Mouse (Mus musculus) hindbrain, embryonic 14.5 days (tissue): ENCODE results near the gene Lnpep. TPM values are rescaled to one million over a fixed set of nuclear protein-coding genes. Genes with fewer than 3 reads are reported as not detected.

Experiments
- ATAC-seq: fragments of 200-750 bp; cut with Nextera tagmentation; 2 replicates; pipeline ENCODE4 v1.8.0; 2017; ENCODE audit warnings: moderate number of reproducible peaks, mild to moderate bottlenecking, moderate TSS enrichment, moderate library complexity; ENCODE audit not compliant: low FRiP score
- DNase-seq: peaks from one replicate; pipeline ENCODE4 v3.0.0-alpha.2; 2015; ENCODE audit warnings: low spot score
- H3K27ac ChIP-seq: fragments of 300-500 bp; sonication (generic); 2 replicates; pipeline ENCODE4 v1.5.1; 2014; ENCODE audit warnings: mild to moderate bottlenecking, moderate library complexity
- H3K27me3 ChIP-seq: fragments of 300-500 bp; sonication (generic); 2 replicates; pipeline ENCODE4 v1.6.1; 2014; ENCODE audit warnings: mild to moderate bottlenecking, low read length, mixed read lengths; ENCODE audit not compliant: control insufficient read depth, insufficient read depth
- H3K36me3 ChIP-seq: fragments of 300-500 bp; sonication (generic); replicated peaks from 2 replicates; pipeline ENCODE4 v1.6.1; 2014; ENCODE audit not compliant: control insufficient read depth, insufficient read depth
- H3K4me1 ChIP-seq: fragments of 300-500 bp; sonication (generic); replicated peaks from 2 replicates; pipeline ENCODE4 v1.6.1; 2014; ENCODE audit warnings: antibody characterized with exemption, low read length, mixed read lengths; ENCODE audit not compliant: control insufficient read depth, insufficient read depth
- H3K4me2 ChIP-seq: fragments of 300-500 bp; sonication (generic); replicated peaks from 2 replicates; pipeline ENCODE4 v1.6.1; 2014; ENCODE audit warnings: mild to moderate bottlenecking, moderate library complexity
- H3K4me3 ChIP-seq: fragments of 300-500 bp; sonication (generic); replicated peaks from 2 replicates; pipeline ENCODE4 v1.5.1; 2014; ENCODE audit warnings: mild to moderate bottlenecking, low read length
- H3K9ac ChIP-seq: fragments of 300-500 bp; sonication (generic); 2 replicates; pipeline ENCODE4 v1.6.1; 2014
- H3K9me3 ChIP-seq: fragments of 300-500 bp; sonication (generic); 2 replicates; pipeline ENCODE4 v1.6.1; 2016; ENCODE audit warnings: low read length; ENCODE audit not compliant: control insufficient read depth
- WGBS: fragments of 180-500 bp; shearing (Covaris S2); extraction: QIAGEN DNeasy Blood & Tissue Kit; methylation state at CpG from one replicate; pipeline ENCODE4 v1.1.7; 2014; 5-methylcytosine and 5-hydroxymethylcytosine counted together
- polyA plus RNA-seq: library from polyadenylated mRNA; unstranded; fragments of >200 nt; fragmentation: Nextera tagmentation; extraction: Ambion mirVana; gene quantifications from 2 replicates; pipeline ENCODE4 v1.2.1, GENCODE M21; 2014

Gene Lnpep
- 8.1 and 9.6 TPM in 2 replicates for polyA plus RNA-seq

GRCm38 (mm10) chr17:17624957-17625586, at the start of gene Lnpep:
TSS of gene Lnpep (minus strand) at chr17:17625050.
- Histone ChIP-seq H3K4me1 (peaks cover 23% of the 10 kb centered on the region), H3K9me3 (no peaks in the 10 kb centered on the region), H3K36me3 (no peaks in the 10 kb centered on the region), H3K9ac (peak within 1 kb of the TSS; percentile 93), H3K27me3 (no peaks in the 10 kb centered on the region), H3K4me3 (peak within 1 kb of the TSS; percentile 76), H3K27ac (peak within 1 kb of the TSS; percentile 99), H3K4me2 (peak within 1 kb of the TSS; percentile 80)
- ATAC-seq (peak; percentile 93), DNase-seq (peak; percentile 85)
- WGBS = under 1% methylated on average over 44 of the region's 44 CpGs

- no peak overlapping the region for H3K9ac ChIP-seq
- H3K27me3 ChIP-seq = no peaks in the 10 kb centered on the region
- ATAC-seq = no peak
- no peaks in the 10 kb centered on the region for H3K9me3 ChIP-seq
- H3K36me3 ChIP-seq = no peaks in the 10 kb centered on the region
- H3K4me3 ChIP-seq = no peak overlapping the region
- DNase-seq = no peak
- WGBS = 27% methylated on average over 2 of the region's 2 CpGs
- H3K4me2 ChIP-seq = no peak overlapping the region
- H3K4me1 ChIP-seq = no peaks in the 10 kb centered on the region
- no peak overlapping the region for H3K27ac ChIP-seq
These were observed 31.0 kb upstream of the Lnpep start for GRCm38 (mm10) chr17:17655829-17656176.

- ATAC-seq (no peak), DNase-seq (no peak)
- no peaks in the 10 kb centered on the region for H3K4me1 ChIP-seq
- H3K36me3 ChIP-seq = no peaks in the 10 kb centered on the region
- H3K4me2 ChIP-seq = no peak overlapping the region
- no peak overlapping the region for H3K4me3 ChIP-seq
- no peak overlapping the region for H3K9ac ChIP-seq
- no peaks in the 10 kb centered on the region for H3K9me3 ChIP-seq
- H3K27me3 ChIP-seq = no peaks in the 10 kb centered on the region
- H3K27ac ChIP-seq = no peak overlapping the region
- WGBS = 34% methylated on average over 10 of the region's 10 CpGs
These were observed 30.4 kb upstream of the Lnpep start for GRCm38 (mm10) chr17:17654997-17655828.

- Histone ChIP-seq H3K9me3 (no peaks in the 10 kb centered on the region), H3K36me3 (no peaks in the 10 kb centered on the region), H3K9ac (no peak overlapping the region), H3K4me1 (no peaks in the 10 kb centered on the region), H3K27ac (no peak overlapping the region), H3K4me2 (no peak overlapping the region), H3K4me3 (no peak overlapping the region), H3K27me3 (no peaks in the 10 kb centered on the region)
- 87% methylated on average over 4 of the region's 4 CpGs for WGBS
- ATAC-seq (no peak), DNase-seq (no peak)
These were observed 27.7 kb upstream of the Lnpep start for GRCm38 (mm10) chr17:17652570-17652969.

- Histone ChIP-seq H3K27me3 (no peaks in the 10 kb centered on the region), H3K9ac (no peak overlapping the region), H3K4me2 (no peak overlapping the region), H3K9me3 (no peaks in the 10 kb centered on the region), H3K27ac (no peak overlapping the region), H3K4me3 (no peak overlapping the region), H3K4me1 (no peaks in the 10 kb centered on the region), H3K36me3 (no peaks in the 10 kb centered on the region)
- ATAC-seq (0 out of 2 replicates have a peak, but pooled peaks have one; percentile 37), DNase-seq (peak; percentile 80)
- WGBS = 2% methylated on average over 3 of the region's 3 CpGs
These were observed 20.9 kb upstream of the Lnpep start for GRCm38 (mm10) chr17:17645738-17646137.

GRCm38 (mm10) chr17:17637387-17637786, 12.5 kb upstream of the Lnpep start:
- ATAC-seq (no peak), DNase-seq (no peak)
- Histone ChIP-seq H3K4me3 (no peak overlapping the region), H3K9me3 (no peaks in the 10 kb centered on the region), H3K27ac (no peak overlapping the region), H3K4me1 (no peaks in the 10 kb centered on the region), H3K9ac (no peak overlapping the region), H3K27me3 (no peaks in the 10 kb centered on the region), H3K4me2 (no peak overlapping the region), H3K36me3 (no peaks in the 10 kb centered on the region)
- 85% methylated on average over 3 of the region's 3 CpGs for WGBS

- Histone ChIP-seq H3K4me2 (no peak overlapping the region), H3K4me3 (no peak overlapping the region), H3K27ac (no peak overlapping the region), H3K9ac (no peak overlapping the region), H3K4me1 (no peaks in the 10 kb centered on the region), H3K9me3 (no peaks in the 10 kb centered on the region), H3K36me3 (no peaks in the 10 kb centered on the region), H3K27me3 (no peaks in the 10 kb centered on the region)
- ATAC-seq = no peak
- no peak for DNase-seq
- WGBS = 46% methylated on average over 3 of the region's 3 CpGs
These were observed 11.3 kb upstream of the Lnpep start for GRCm38 (mm10) chr17:17636147-17636546.

GRCm38 (mm10) chr17:17634033-17634432, 9.2 kb upstream of the Lnpep start:
- no peak for DNase-seq
- Histone ChIP-seq H3K27ac (no peak overlapping the region), H3K36me3 (no peaks in the 10 kb centered on the region), H3K9me3 (no peaks in the 10 kb centered on the region), H3K27me3 (no peaks in the 10 kb centered on the region), H3K9ac (no peak overlapping the region), H3K4me3 (no peak overlapping the region), H3K4me1 (no peaks in the 10 kb centered on the region), H3K4me2 (no peak overlapping the region)
- WGBS = 86% methylated on average over 2 of the region's 2 CpGs
- ATAC-seq = no peak

- no peaks in the 10 kb centered on the region for H3K4me1 ChIP-seq
- H3K27me3 ChIP-seq = no peaks in the 10 kb centered on the region
- H3K4me2 ChIP-seq = no peak overlapping the region
- no peaks in the 10 kb centered on the region for H3K36me3 ChIP-seq
- ATAC-seq (no peak), DNase-seq (no peak)
- H3K4me3 ChIP-seq = no peak overlapping the region
- H3K27ac ChIP-seq = no peak overlapping the region
- H3K9ac ChIP-seq = no peak overlapping the region
- H3K9me3 ChIP-seq = no peaks in the 10 kb centered on the region
These were observed 7.1 kb upstream of the Lnpep start for GRCm38 (mm10) chr17:17631985-17632384.
